Mouse (Mus musculus) CH12.LX (cell line): ENCODE data around the gene Ptprg. TPM values are rescaled to one million over a fixed set of nuclear protein-coding genes. Genes with fewer than 3 reads are reported as not detected.

Experiments
- DNase-seq: peaks from one replicate; pipeline ENCODE4 v3.0.0-alpha.2; 2013; ENCODE audit errors: extremely low read depth
- H3K27ac ChIP-seq: 2 replicates; pipeline ENCODE4 v1.5.1; 2012; ENCODE audit warnings: low read depth, mild to moderate bottlenecking, control low read depth, moderate library complexity; ENCODE audit not compliant: insufficient read depth
- H3K27me3 ChIP-seq: replicated peaks from 2 replicates; pipeline ENCODE3; 2012; ENCODE audit warnings: inconsistent platforms
- H3K36me3 ChIP-seq, 2 experiments: replicated peaks in 1 of 2; 2 replicates each; pipeline versions ENCODE3 to v1.6.1; 2012; ENCODE audit warnings: inconsistent platforms in 1 of 2, low read length in 1 of 2, mild to moderate bottlenecking in 1 of 2, mixed read lengths in 1 of 2, moderate library complexity in 1 of 2; ENCODE audit not compliant: control insufficient read depth in 1 of 2, insufficient read depth in 1 of 2
- H3K4me1 ChIP-seq, 2 experiments: 2 replicates each; pipeline ENCODE4 v1.6.1; 2012; ENCODE audit warnings: inconsistent platforms in 1 of 2, moderate library complexity in 1 of 2; ENCODE audit not compliant: insufficient read depth in 2 of 2, control insufficient read depth in 1 of 2
- H3K4me2 ChIP-seq: 2 replicates; pipeline ENCODE4 v1.6.1; 2012; ENCODE audit warnings: low read depth, mild to moderate bottlenecking, control low read depth; ENCODE audit not compliant: poor library complexity, insufficient read depth, severe bottlenecking
- H3K4me3 ChIP-seq, 3 experiments: fragments of 150-350 bp in 1 of 3; sonication (generic) in 1 of 3; replicated peaks in 1 of 3; 2 replicates each; pipeline versions ENCODE3 to v1.5.1; 2011 to 2012; ENCODE audit warnings: low read depth in 2 of 3, low read length in 2 of 3, mild to moderate bottlenecking in 2 of 3, moderate library complexity in 2 of 3, control low read depth in 1 of 3, improper control_type of control experiment in 1 of 3, inconsistent platforms in 1 of 3, mixed read lengths in 1 of 3; ENCODE audit not compliant: poor library complexity in 1 of 3
- H3K79me2 ChIP-seq: replicated peaks from 2 replicates; pipeline ENCODE4 v1.6.1; 2012; ENCODE audit warnings: mild to moderate bottlenecking, moderate library complexity; ENCODE audit not compliant: control insufficient read depth, poor library complexity, insufficient read depth, severe bottlenecking; ENCODE audit errors: extremely low read depth
- H3K9ac ChIP-seq: 2 replicates; pipeline ENCODE4 v1.6.1; 2012; ENCODE audit warnings: low read depth, mild to moderate bottlenecking, control low read depth, moderate library complexity; ENCODE audit not compliant: insufficient read depth
- H3K9me3 ChIP-seq: replicated peaks from 2 replicates; pipeline ENCODE3; 2012; ENCODE audit warnings: low read length, inconsistent platforms, mixed read lengths
- CHD2 ChIP-seq: IDR thresholded peaks from 2 replicates; pipeline ENCODE4 v1.6.1; 2011; ENCODE audit warnings: low read length, improper control_type of control experiment
- CTCF ChIP-seq, 2 experiments: IDR thresholded peaks in 1 of 2; conservative IDR thresholded peaks in 1 of 2; 2 replicates each; pipeline ENCODE4 v1.5.1; 2011 to 2012; ENCODE audit warnings: low read depth in 2 of 2, low read length in 2 of 2, improper control_type of control experiment in 1 of 2, inconsistent platforms in 1 of 2, mild to moderate bottlenecking in 1 of 2, moderate library complexity in 1 of 2
- E2F4 ChIP-seq: IDR thresholded peaks from 2 replicates; pipeline ENCODE4 v1.6.1; 2011; ENCODE audit warnings: low read depth, low read length, improper control_type of control experiment; ENCODE audit not compliant: insufficient replicate concordance
- ELF1 ChIP-seq: IDR thresholded peaks from 2 replicates; pipeline ENCODE4 v1.6.1; 2014; ENCODE audit warnings: low read depth, mild to moderate bottlenecking, inconsistent platforms, low read length, improper control_type of control experiment
- GABPA ChIP-seq: IDR thresholded peaks from 2 replicates; pipeline ENCODE4 v1.6.1; 2012; ENCODE audit warnings: low read depth, low read length, improper control_type of control experiment, inconsistent platforms; ENCODE audit not compliant: insufficient replicate concordance
- JUND ChIP-seq: conservative IDR thresholded peaks from 2 replicates; pipeline ENCODE4 v1.6.1; 2011; ENCODE audit warnings: low read depth, low read length, improper control_type of control experiment
- KAT2A ChIP-seq: IDR thresholded peaks from 2 replicates; pipeline ENCODE4 v1.6.1; 2012; ENCODE audit warnings: low read length, improper control_type of control experiment, inconsistent platforms; ENCODE audit not compliant: insufficient replicate concordance
- MAX ChIP-seq: IDR thresholded peaks from 2 replicates; pipeline ENCODE4 v1.6.1; 2011; ENCODE audit warnings: low read length, improper control_type of control experiment
- MEF2A ChIP-seq: IDR thresholded peaks from 2 replicates; pipeline ENCODE4 v1.6.1; 2014; ENCODE audit warnings: low read depth, mild to moderate bottlenecking, inconsistent platforms, low read length, improper control_type of control experiment, borderline replicate concordance
- MXI1 ChIP-seq: IDR thresholded peaks from 2 replicates; pipeline ENCODE4 v1.6.1; 2011; ENCODE audit warnings: mild to moderate bottlenecking, low read depth, low read length, improper control_type of control experiment
- NRF1 ChIP-seq: IDR thresholded peaks from 2 replicates; pipeline ENCODE4 v1.6.1; 2014; ENCODE audit warnings: low read depth, mild to moderate bottlenecking, inconsistent platforms, low read length, improper control_type of control experiment, moderate library complexity
- POLR2A ChIP-seq: IDR thresholded peaks from 2 replicates; pipeline ENCODE4 v1.6.1; 2011; ENCODE audit warnings: low read depth, mild to moderate bottlenecking, improper control_type of control experiment, low read length
- RAD21 ChIP-seq: IDR thresholded peaks from 2 replicates; pipeline ENCODE4 v1.6.1; 2011; ENCODE audit warnings: low read depth, mild to moderate bottlenecking, low read length, improper control_type of control experiment, moderate library complexity
- RCOR1 ChIP-seq: conservative IDR thresholded peaks from 2 replicates; pipeline ENCODE4 v1.6.1; 2012; ENCODE audit warnings: low read depth, mild to moderate bottlenecking, inconsistent platforms, low read length, improper control_type of control experiment
- SIN3A ChIP-seq: IDR thresholded peaks from 2 replicates; pipeline ENCODE4 v1.6.1; 2012; ENCODE audit warnings: low read length, improper control_type of control experiment, inconsistent platforms
- SMC3 ChIP-seq: IDR thresholded peaks from 2 replicates; pipeline ENCODE4 v1.6.1; 2011; ENCODE audit warnings: low read depth, low read length, improper control_type of control experiment
- TBP ChIP-seq: conservative IDR thresholded peaks from 2 replicates; pipeline ENCODE4 v1.6.1; 2011; ENCODE audit warnings: low read depth, low read length, improper control_type of control experiment
- TCF12 ChIP-seq: IDR thresholded peaks from 2 replicates; pipeline ENCODE4 v1.6.1; 2014; ENCODE audit warnings: low read depth, mild to moderate bottlenecking, inconsistent platforms, low read length, improper control_type of control experiment
- ZC3H11A ChIP-seq: IDR thresholded peaks from 2 replicates; pipeline ENCODE4 v1.6.1; 2012; ENCODE audit warnings: low read depth, mild to moderate bottlenecking, inconsistent platforms, low read length, improper control_type of control experiment
- ZMIZ1 ChIP-seq: IDR thresholded peaks from 2 replicates; pipeline ENCODE4 v1.6.1; 2012; ENCODE audit warnings: low read depth, mild to moderate bottlenecking, inconsistent platforms, low read length, improper control_type of control experiment
- dilution Hi-C: fragments of 300-500 bp; cut with MboI; formaldehyde crosslinking; loops from 2 replicates; pipeline ENCODE4 v1.14.3; 2020; ENCODE audit warnings: low sequenced_read_pairs; ENCODE audit not compliant: extremely low pct_unique_long_range_greater_than_20kb, extremely low pct_ligation_motif_present
- in situ Hi-C: fragments of 300-500 bp; cut with MboI; formaldehyde crosslinking; loops from 3 replicates; pipeline ENCODE4 v1.14.3; 2019; ENCODE audit warnings: low sequenced_read_pairs, low pct_ligation_motif_present, low pct_unique_long_range_greater_than_20kb, mixed read lengths
- polyA plus RNA-seq: library from polyadenylated mRNA; unstranded; fragments of >175 nt; gene quantifications from 2 replicates; pipeline ENCODE4 v1.2.1, GENCODE M21; 2012; ENCODE audit warnings: low read depth; ENCODE audit not compliant: insufficient read length
- total RNA-seq, 2 experiments: library from RNA; depleted of rRNA; stranded (reverse); fragments of 300-350 nt in 1 of 2; fragments of >200 nt in 1 of 2; gene quantifications; 2 replicates each; pipeline ENCODE4 v1.2.3; 2012 to 2014

Gene Ptprg
- total and polyA plus RNA-seq, 3 experiments: 0.08 TPM; not detected in 2

- dilution Hi-C loops (no loop called here), in situ Hi-C loops (no loop called here)
- Histone ChIP-seq H3K4me2 (no peak overlapping the region), H3K9me3 (no peaks in the 10 kb centered on the region), H3K79me2 (no peaks in the 10 kb centered on the region), H3K4me1 (peaks cover 0 to 9% of the 10 kb centered on the region in 2 experiments; a peak in 1 of 4 replicates), H3K9ac (no peak overlapping the region), H3K27me3 (no peaks in the 10 kb centered on the region), H3K27ac (no peak overlapping the region), H3K4me3 (no peak overlapping the region), H3K36me3 (no peaks in the 10 kb centered on the region)
- TF ChIP-seq POLR2A: no peak
- no peak for TF ChIP-seq RCOR1
- no peak for TF ChIP-seq GABPA
- TF ChIP-seq NRF1: no peak
- no peak for TF ChIP-seq CHD2
- no peak for TF ChIP-seq TCF12
- no peak for DNase-seq
These were observed 581.2 kb downstream of the Ptprg start for GRCm38 (mm10) chr14:12134504-12134903.

GRCm38 (mm10) chr14:12136536-12136935, 583.2 kb downstream of the Ptprg start:
- dilution Hi-C loops (no loop called here), in situ Hi-C loops (no loop called here)
- Histone ChIP-seq H3K4me2 (no peak overlapping the region), H3K4me3 (no peak overlapping the region), H3K27me3 (no peaks in the 10 kb centered on the region), H3K79me2 (no peaks in the 10 kb centered on the region), H3K4me1 (peaks cover 0 to 9% of the 10 kb centered on the region in 2 experiments; a peak in 1 of 4 replicates), H3K9me3 (no peaks in the 10 kb centered on the region), H3K36me3 (no peaks in the 10 kb centered on the region), H3K9ac (no peak overlapping the region), H3K27ac (no peak overlapping the region)
- TF ChIP-seq ELF1: no peak
- no peak for TF ChIP-seq ZMIZ1
- DNase-seq: no peak

- no peaks in the 10 kb centered on the region for H3K27me3 ChIP-seq
- dilution Hi-C loops: no loop called here
- H3K4me3 ChIP-seq: no peak overlapping the region
- no peak overlapping the region for H3K9ac ChIP-seq
- no peaks in the 10 kb centered on the region for H3K9me3 ChIP-seq
- H3K79me2 ChIP-seq: no peaks in the 10 kb centered on the region
- H3K36me3 ChIP-seq: no peaks in the 10 kb centered on the region
- in situ Hi-C loops: loop anchor here (10.0 kb wide), 1 partner anchor 395 kb away; no protein-coding TSS in a partner anchor
- H3K4me2 ChIP-seq: no peak overlapping the region
- peak; percentile 64 for DNase-seq
- H3K27ac ChIP-seq: no peak overlapping the region
- no peaks in the 10 kb centered on the region for H3K4me1 ChIP-seq
- peak; percentile 81 for TF ChIP-seq RAD21
- no peak for TF ChIP-seq MXI1
- TF ChIP-seq MEF2A: no peak
- no peak for TF ChIP-seq E2F4
- no peak for TF ChIP-seq TCF12
- TF ChIP-seq ELF1: no peak
- TF ChIP-seq ZC3H11A: 0 out of 2 replicates have a peak, but pooled peaks have one; percentile 21
- no peak for TF ChIP-seq CHD2
- TF ChIP-seq SMC3: peak; percentile 55
- no peak for TF ChIP-seq KAT2A
- no peak for TF ChIP-seq JUND
- TF ChIP-seq TBP: no peak
- TF ChIP-seq SIN3A: no peak
- TF ChIP-seq NRF1: no peak
- TF ChIP-seq CTCF (conservative IDR thresholded peaks at IDR 0.05 in 1 of 2, IDR thresholded peaks at IDR 0.05 in 1 of 2; ENCODE audit: low read depth in 2 of 2, low read length in 2 of 2): peak; percentile 37 to 71; a peak in 3 of 4 replicates
- no peak for TF ChIP-seq RCOR1
- TF ChIP-seq MAX: no peak
These were observed 586.5 kb downstream of the Ptprg start for GRCm38 (mm10) chr14:12139643-12140481.
